Mouse (Mus musculus) ES-Bruce4 (cell line): Measurements from ENCODE around the gene Gngt2. TPM values are rescaled to one million over a fixed set of nuclear protein-coding genes. Genes with fewer than 3 reads are reported as not detected.

ENCODE experiments used
- H3K27ac ChIP-seq: 2 replicates; pipeline ENCODE4 v1.5.1; 2012; ENCODE audit warnings: low read length, inconsistent platforms; ENCODE audit not compliant: insufficient read depth
- H3K27me3 ChIP-seq: 2 replicates; pipeline ENCODE4 v1.6.1; 2012; ENCODE audit warnings: mild to moderate bottlenecking, low read length, inconsistent platforms; ENCODE audit not compliant: control insufficient read depth, poor library complexity, insufficient read depth, severe bottlenecking
- H3K36me3 ChIP-seq: 2 replicates; pipeline ENCODE4 v1.6.1; 2012; ENCODE audit warnings: inconsistent platforms, mild to moderate bottlenecking, low read length, moderate library complexity; ENCODE audit not compliant: control insufficient read depth, poor library complexity, insufficient read depth, severe bottlenecking
- H3K4me1 ChIP-seq: one replicate; pipeline ENCODE4 v1.8.1; 2011; ENCODE audit warnings: low read length; ENCODE audit not compliant: control insufficient read depth, insufficient read depth
- H3K4me3 ChIP-seq: 2 replicates; pipeline ENCODE4 v1.5.1; 2011; ENCODE audit warnings: low read depth, mild to moderate bottlenecking, low read length
- H3K9ac ChIP-seq: 2 replicates; pipeline ENCODE4 v1.6.1; 2012; ENCODE audit warnings: low read depth, mild to moderate bottlenecking, inconsistent platforms; ENCODE audit not compliant: poor library complexity, severe bottlenecking
- H3K9me3 ChIP-seq: replicated peaks from 2 replicates; pipeline ENCODE4 v1.6.1; 2012; ENCODE audit warnings: mild to moderate bottlenecking, low read length, inconsistent platforms; ENCODE audit not compliant: control insufficient read depth, poor library complexity, insufficient read depth, severe bottlenecking
- CTCF ChIP-seq: IDR thresholded peaks from one replicate; pipeline ENCODE4 v1.8.1; 2011; ENCODE audit warnings: low read depth, low read length
- EP300 ChIP-seq: IDR thresholded peaks from 2 replicates; pipeline ENCODE4 v1.6.1; 2011; ENCODE audit warnings: low read depth, low read length; ENCODE audit not compliant: insufficient read depth
- POLR2A ChIP-seq: IDR thresholded peaks from one replicate; pipeline ENCODE4 v1.8.1; 2011; ENCODE audit warnings: low read length; ENCODE audit not compliant: insufficient read depth
- polyA plus RNA-seq: library from polyadenylated mRNA; stranded (reverse); fragments of >200 nt; gene quantifications from 2 replicates; pipeline ENCODE4 v1.2.4, GENCODE M21; 2011; ENCODE audit warnings: low read depth; ENCODE audit not compliant: missing spikeins, insufficient read depth, insufficient read length

Gngt2 gene
- polyA plus RNA-seq, 1 experiment = 7.9 TPM

DNA sequence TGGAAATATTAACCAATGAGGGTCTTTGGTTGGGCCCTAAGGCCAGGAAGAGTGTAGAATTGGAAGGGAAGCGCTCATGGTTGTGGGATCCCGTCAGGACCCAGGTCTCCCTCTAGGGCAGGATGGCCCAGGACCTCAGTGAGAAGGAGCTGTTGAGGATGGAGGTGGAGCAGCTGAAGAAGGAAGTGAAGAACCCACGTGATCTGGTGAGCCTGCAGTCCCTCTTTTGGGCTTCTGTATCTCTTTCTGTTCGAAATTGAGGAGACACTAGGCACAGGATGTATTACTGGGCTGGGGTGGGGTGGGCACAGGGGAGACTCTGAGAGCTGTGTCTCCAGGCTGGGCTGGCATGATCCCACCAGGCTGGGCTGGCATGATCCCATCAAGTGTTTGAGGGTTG, 7.9 kb downstream of the Gngt2 start:
- no peak overlapping the region for H3K4me3 ChIP-seq
- no peak overlapping the region for H3K27ac ChIP-seq
- H3K9ac ChIP-seq = no peak overlapping the region
- peaks cover 11% of the 10 kb centered on the region for H3K4me1 ChIP-seq
- TF ChIP-seq POLR2A = no peak
- TF ChIP-seq CTCF = no peak
- no peak for TF ChIP-seq EP300
- no peaks in the 10 kb centered on the region for H3K9me3 ChIP-seq
- H3K27me3 ChIP-seq = no peaks in the 10 kb centered on the region
- no peaks in the 10 kb centered on the region for H3K36me3 ChIP-seq

GRCm38 (mm10) chr11:95850898-95851297, 13.9 kb downstream of the Gngt2 start:
- no peaks in the 10 kb centered on the region for H3K27me3 ChIP-seq
- TF ChIP-seq CTCF = no peak
- TF ChIP-seq POLR2A = no peak
- no peak for TF ChIP-seq EP300
- H3K36me3 ChIP-seq = no peaks in the 10 kb centered on the region
- no peak overlapping the region for H3K4me3 ChIP-seq
- no peak overlapping the region for H3K27ac ChIP-seq
- H3K4me1 ChIP-seq = no peaks in the 10 kb centered on the region
- H3K9ac ChIP-seq = no peak overlapping the region
- H3K9me3 ChIP-seq = no peaks in the 10 kb centered on the region

DNA sequence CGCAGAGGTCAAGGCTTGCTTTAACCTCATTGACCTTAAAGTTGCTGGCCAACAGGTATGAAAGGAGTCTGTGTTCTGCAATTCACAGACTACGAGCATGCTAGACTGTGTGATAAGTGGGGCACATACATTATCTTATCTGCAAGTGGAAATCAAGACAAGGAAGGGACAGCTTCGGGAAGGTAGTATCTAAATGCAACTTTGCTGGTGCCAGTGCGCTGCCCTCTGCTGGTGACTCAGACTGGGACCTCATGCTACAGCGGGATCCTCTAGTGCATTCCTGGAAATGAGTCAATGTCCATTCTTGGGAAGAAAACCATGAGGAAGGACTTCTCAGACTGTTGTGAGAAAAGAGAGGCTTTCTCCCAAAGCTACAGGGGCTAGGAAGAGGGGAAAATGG, 16.7 kb downstream of the Gngt2 start:
- Histone ChIP-seq H3K27me3 (no peaks in the 10 kb centered on the region), H3K4me3 (no peak overlapping the region), H3K9ac (no peak overlapping the region), H3K4me1 (no peaks in the 10 kb centered on the region), H3K36me3 (no peaks in the 10 kb centered on the region), H3K9me3 (no peaks in the 10 kb centered on the region), H3K27ac (no peak overlapping the region)
- TF ChIP-seq POLR2A = no peak
- TF ChIP-seq CTCF = peak; percentile 86
- no peak for TF ChIP-seq EP300

DNA sequence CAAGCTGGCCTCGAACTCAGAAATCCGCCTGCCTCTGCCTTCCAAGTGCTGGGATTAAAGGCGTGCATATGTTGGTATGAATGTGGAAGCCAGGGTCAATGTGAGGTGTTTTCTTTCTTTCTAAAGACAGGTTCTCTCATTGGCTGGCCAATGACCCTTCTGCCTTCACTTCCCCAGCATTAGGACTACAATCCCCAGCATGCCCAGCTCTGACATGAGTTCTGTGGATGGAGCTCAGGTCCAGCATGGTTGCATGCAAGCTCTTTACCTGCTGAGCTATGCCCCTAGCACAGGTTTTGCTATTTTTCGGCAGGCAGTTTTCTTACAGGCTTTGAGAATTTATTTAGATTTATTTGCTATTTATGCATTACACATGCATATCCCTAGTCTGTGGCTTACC, 20.3 kb downstream of the Gngt2 start:
- no peak overlapping the region for H3K27ac ChIP-seq
- H3K9ac ChIP-seq = no peak overlapping the region
- no peaks in the 10 kb centered on the region for H3K4me1 ChIP-seq
- no peak overlapping the region for H3K4me3 ChIP-seq
- no peaks in the 10 kb centered on the region for H3K27me3 ChIP-seq
- TF ChIP-seq POLR2A (no peak), CTCF (no peak), EP300 (no peak)
- H3K9me3 ChIP-seq = no peaks in the 10 kb centered on the region
- peaks cover 11% of the 10 kb centered on the region for H3K36me3 ChIP-seq

DNA sequence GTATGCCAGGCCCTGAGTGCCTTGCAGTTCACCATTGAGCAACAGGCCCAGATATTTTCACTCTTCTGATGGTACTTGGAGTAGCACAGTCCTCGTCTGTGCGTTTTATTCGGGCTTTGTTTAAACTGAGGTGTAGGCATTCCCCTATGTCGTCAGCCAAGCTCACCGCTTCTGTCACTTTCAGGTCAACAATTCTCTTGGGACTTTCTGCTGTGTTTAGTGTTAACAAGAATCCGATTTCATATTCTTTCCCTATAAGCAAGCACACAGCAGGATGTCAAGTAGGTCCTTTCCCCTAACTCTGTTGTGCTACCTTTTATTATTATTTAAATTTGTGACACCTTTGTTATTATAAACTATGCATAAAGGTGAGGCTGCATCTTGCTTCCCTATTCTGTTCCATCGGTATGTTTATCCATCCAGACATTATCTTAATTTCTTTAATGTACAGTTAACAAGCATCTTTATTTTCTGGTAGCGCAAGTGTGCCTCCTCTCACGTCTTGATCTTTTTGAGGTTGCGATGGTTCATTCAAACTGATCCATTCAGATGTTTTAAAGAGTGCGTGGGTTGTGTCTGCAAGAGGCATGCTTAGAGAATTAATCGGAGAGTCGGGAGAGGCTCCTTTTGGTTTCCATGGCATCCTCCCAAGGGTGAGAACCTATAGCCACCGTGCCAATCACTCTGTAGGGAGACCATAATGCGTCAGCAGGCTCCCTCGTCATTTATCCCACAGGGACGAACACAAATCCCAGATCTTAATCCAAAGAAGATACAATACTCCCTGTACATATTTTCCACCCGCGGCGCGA, 20.9 kb downstream of the Gngt2 start:
- Histone ChIP-seq H3K4me1 (no peaks in the 10 kb centered on the region), H3K9me3 (no peaks in the 10 kb centered on the region), H3K9ac (peak overlapping the region; percentile 88), H3K27ac (peak overlapping the region; percentile 73), H3K4me3 (peak overlapping the region; percentile 83), H3K36me3 (peaks cover 11% of the 10 kb centered on the region), H3K27me3 (no peaks in the 10 kb centered on the region)
- TF ChIP-seq POLR2A (peak; percentile 3), EP300 (no peak), CTCF (no peak)

GRCm38 (mm10) chr11:95858528-95859467, 21.8 kb downstream of the Gngt2 start:
- Histone ChIP-seq H3K4me1 (no peaks in the 10 kb centered on the region), H3K27me3 (no peaks in the 10 kb centered on the region), H3K9ac (peak overlapping the region; percentile 88), H3K4me3 (peak overlapping the region; percentile 97), H3K9me3 (no peaks in the 10 kb centered on the region), H3K27ac (peak overlapping the region; percentile 93), H3K36me3 (peaks cover 11% of the 10 kb centered on the region)
- TF ChIP-seq POLR2A = peak; percentile 4
- TF ChIP-seq CTCF = no peak
- no peak for TF ChIP-seq EP300
